Mouse (Mus musculus): ENCODE measurements around the gene Rpn1. TPM values are rescaled to one million over a fixed set of nuclear protein-coding genes. Genes with fewer than 3 reads are reported as not detected.

Gene Rpn1
- polyA plus RNA-seq, 1 experiment: not detected

- Histone ChIP-seq H3K4me1 (ENCODE audit: control insufficient read depth, insufficient read depth, low read length) (no peaks in the 10 kb centered on the region), H3K4me3 (ENCODE audit: insufficient read depth, low read depth, low read length) (peak overlapping the region; percentile 53), H3K27ac (ENCODE audit: insufficient read depth, low read depth, low read length) (peak overlapping the region; percentile 72)
- TF ChIP-seq CTCF (IDR thresholded peaks at IDR 0.05; ENCODE audit: insufficient read depth, low read depth, low read length): peak; percentile 92
- peak; percentile 32; the same call in 1 of the 2 replicates for TF ChIP-seq POLR2A (IDR thresholded peaks at IDR 0.05; ENCODE audit: insufficient read depth, low read depth, low read length)
- WGBS: 2% methylated on average over 32 of the region's 32 CpGs
Measured at GRCm38 (mm10) chr6:88074752-88075554, 9.3 kb upstream of the Rpn1 start.

- no peak for TF ChIP-seq POLR2A (IDR thresholded peaks at IDR 0.05; ENCODE audit: insufficient read depth, low read depth, low read length)
- no peak for TF ChIP-seq CTCF (IDR thresholded peaks at IDR 0.05; ENCODE audit: insufficient read depth, low read depth, low read length)
- WGBS: 92% methylated on average over 1 of the region's 1 CpGs
- Histone ChIP-seq H3K4me3 (ENCODE audit: insufficient read depth, low read depth, low read length) (no peak overlapping the region), H3K4me1 (ENCODE audit: control insufficient read depth, insufficient read depth, low read length) (no peaks in the 10 kb centered on the region), H3K27ac (ENCODE audit: insufficient read depth, low read depth, low read length) (no peak overlapping the region)
Measured at GRCm38 (mm10) chr6:88075960-88076517, 8.2 kb upstream of the Rpn1 start.

DNA sequence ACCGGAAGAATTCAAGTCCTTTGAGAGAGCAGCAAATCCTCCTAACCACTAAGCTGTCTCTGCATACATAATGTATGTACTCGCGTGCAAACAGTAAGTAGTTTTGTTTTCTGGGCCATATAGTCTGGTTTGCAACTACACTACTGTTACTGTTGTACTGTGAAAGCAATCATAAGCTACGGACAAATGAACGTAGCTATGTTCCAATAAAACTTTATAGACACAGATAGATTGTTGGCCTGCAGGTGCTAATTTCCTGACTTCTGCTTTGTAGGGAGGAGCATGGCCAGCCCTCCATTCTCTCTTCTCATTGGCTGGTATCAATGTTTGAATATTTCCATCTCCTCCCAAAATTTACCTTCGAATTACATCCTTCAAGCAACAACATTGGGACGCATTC lies 1.2 kb upstream of the Rpn1 start:
- 88% methylated on average over 7 of the region's 7 CpGs for WGBS

GRCm38 (mm10) chr6:88083672-88084071 lies 610 bp upstream of the Rpn1 start:
- Histone ChIP-seq H3K4me1 (ENCODE audit: control insufficient read depth, insufficient read depth, low read length) (no peaks in the 10 kb centered on the region), H3K27ac (ENCODE audit: insufficient read depth, low read depth, low read length) (no peak overlapping the region), H3K4me3 (ENCODE audit: insufficient read depth, low read depth, low read length) (no peak overlapping the region)
- 67% methylated on average over 3 of the region's 3 CpGs for WGBS
- no peak for TF ChIP-seq POLR2A (IDR thresholded peaks at IDR 0.05; ENCODE audit: insufficient read depth, low read depth, low read length)
- TF ChIP-seq CTCF (IDR thresholded peaks at IDR 0.05; ENCODE audit: insufficient read depth, low read depth, low read length): no peak

More for the DNA sequence above, 1.2 kb upstream of the Rpn1 start:
- Histone ChIP-seq H3K4me3 (ENCODE audit: insufficient read depth, low read depth, low read length) (no peak overlapping the region), H3K4me1 (ENCODE audit: control insufficient read depth, insufficient read depth, low read length) (no peaks in the 10 kb centered on the region), H3K27ac (ENCODE audit: insufficient read depth, low read depth, low read length) (no peak overlapping the region)
- TF ChIP-seq POLR2A (IDR thresholded peaks at IDR 0.05; ENCODE audit: insufficient read depth, low read depth, low read length) (no peak), CTCF (IDR thresholded peaks at IDR 0.05; ENCODE audit: insufficient read depth, low read depth, low read length) (no peak)

- Histone ChIP-seq H3K4me3 (ENCODE audit: insufficient read depth, low read depth, low read length) (no peak overlapping the region), H3K4me1 (ENCODE audit: control insufficient read depth, insufficient read depth, low read length) (no peaks in the 10 kb centered on the region), H3K27ac (ENCODE audit: insufficient read depth, low read depth, low read length) (no peak overlapping the region)
- 40% methylated on average over 1 of the region's 1 CpGs for WGBS
- no peak for TF ChIP-seq POLR2A (IDR thresholded peaks at IDR 0.05; ENCODE audit: insufficient read depth, low read depth, low read length)
- TF ChIP-seq CTCF (IDR thresholded peaks at IDR 0.05; ENCODE audit: insufficient read depth, low read depth, low read length): no peak
Measured at GRCm38 (mm10) chr6:88088971-88089370, 4.7 kb downstream of the Rpn1 start.

DNA sequence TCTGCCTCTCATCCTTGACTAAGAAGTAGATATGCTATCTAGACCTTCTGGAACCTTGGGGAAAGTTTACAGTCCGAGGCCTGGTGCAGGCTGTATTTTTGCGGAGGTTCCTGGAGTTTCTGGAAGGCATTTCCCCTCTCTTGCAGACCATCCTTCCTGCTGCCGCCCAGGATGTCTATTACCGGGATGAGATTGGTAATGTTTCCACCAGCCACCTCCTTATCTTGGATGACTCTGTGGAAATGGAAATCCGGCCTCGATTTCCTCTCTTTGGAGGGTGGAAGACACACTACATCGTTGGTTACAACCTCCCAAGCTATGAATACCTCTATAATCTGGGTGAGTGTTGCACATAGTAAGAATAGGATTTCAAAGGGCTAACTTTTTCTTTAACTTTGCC lies 11.1 kb downstream of the Rpn1 start:
- no peaks in the 10 kb centered on the region for H3K4me1 ChIP-seq (ENCODE audit: control insufficient read depth, insufficient read depth, low read length)
- H3K27ac ChIP-seq (ENCODE audit: insufficient read depth, low read depth, low read length): no peak overlapping the region
- H3K4me3 ChIP-seq (ENCODE audit: insufficient read depth, low read depth, low read length): no peak overlapping the region
- 88% methylated on average over 7 of the region's 7 CpGs for WGBS
- no peak for TF ChIP-seq CTCF (IDR thresholded peaks at IDR 0.05; ENCODE audit: insufficient read depth, low read depth, low read length)
- TF ChIP-seq POLR2A (IDR thresholded peaks at IDR 0.05; ENCODE audit: insufficient read depth, low read depth, low read length): no peak

DNA sequence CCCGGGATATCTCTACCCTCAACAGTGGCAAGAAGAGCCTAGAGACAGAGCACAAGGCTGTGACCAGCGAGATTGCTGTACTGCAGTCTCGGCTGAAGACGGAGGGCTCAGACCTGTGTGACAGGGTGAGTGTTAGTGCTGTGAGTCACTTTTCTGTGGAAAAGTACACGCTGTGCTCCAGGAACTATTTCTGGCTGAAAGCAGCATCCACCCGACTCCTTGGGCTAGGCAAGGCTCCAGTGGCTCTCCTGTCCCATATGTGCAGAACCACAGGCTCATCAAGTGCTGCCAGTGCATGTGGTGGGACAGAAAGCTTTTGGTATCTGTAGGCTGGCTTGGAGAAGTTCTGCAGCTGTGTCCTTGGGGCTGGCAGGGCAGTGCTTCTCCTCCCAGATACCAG lies 17.8 kb downstream of the Rpn1 start:
- Histone ChIP-seq H3K4me1 (ENCODE audit: control insufficient read depth, insufficient read depth, low read length) (peaks cover 20% of the 10 kb centered on the region), H3K4me3 (ENCODE audit: insufficient read depth, low read depth, low read length) (no peak overlapping the region), H3K27ac (ENCODE audit: insufficient read depth, low read depth, low read length) (peak overlapping the region; percentile 71)
- 62% methylated on average over 6 of the region's 6 CpGs for WGBS
- TF ChIP-seq POLR2A (IDR thresholded peaks at IDR 0.05; ENCODE audit: insufficient read depth, low read depth, low read length) (no peak), CTCF (IDR thresholded peaks at IDR 0.05; ENCODE audit: insufficient read depth, low read depth, low read length) (no peak)

DNA sequence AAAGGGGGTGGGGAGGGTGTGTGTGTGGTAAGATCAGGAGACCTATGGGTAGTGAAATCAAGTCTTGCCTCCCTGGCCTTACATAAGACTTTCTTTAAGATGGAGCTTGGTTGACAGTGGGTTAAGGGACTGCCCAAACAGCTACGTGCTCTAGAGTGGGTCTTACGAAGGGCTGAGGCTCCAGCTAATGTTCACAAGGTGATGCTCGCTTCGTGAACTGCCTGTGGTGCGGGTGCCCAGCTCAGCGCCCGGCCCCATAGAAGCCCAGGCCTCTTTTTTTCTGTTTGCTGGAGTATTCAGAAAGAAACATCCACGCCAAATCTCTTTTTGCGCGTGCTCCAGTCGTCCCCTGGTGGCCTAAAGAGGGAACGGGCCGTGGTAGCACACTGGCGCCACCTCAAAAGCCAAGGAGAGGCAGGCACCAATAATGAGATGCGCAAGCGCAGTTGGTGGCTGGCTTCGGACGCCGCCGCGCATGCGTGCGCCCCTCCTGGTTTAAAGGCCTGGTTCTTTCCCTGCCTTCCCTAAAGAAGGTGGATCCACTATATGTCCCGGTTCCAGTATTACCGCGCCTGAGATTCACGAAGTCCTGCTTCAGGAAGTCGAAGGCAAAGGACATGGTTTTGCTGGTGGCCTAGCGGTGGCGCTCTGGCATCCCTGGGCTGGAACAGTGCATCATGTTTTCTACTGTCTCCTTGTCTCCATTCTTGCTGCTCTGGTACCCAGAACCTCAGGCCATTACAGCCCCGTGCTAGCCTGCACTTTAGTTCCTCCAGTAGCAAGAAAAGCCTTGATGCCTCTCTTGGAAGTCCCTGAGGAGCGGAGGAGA lies 21.7 kb downstream of the Rpn1 start:
- WGBS: 6% methylated on average over 32 of the region's 32 CpGs
- peaks cover 20% of the 10 kb centered on the region for H3K4me1 ChIP-seq (ENCODE audit: control insufficient read depth, insufficient read depth, low read length)
- peak overlapping the region; percentile 72 for H3K27ac ChIP-seq (ENCODE audit: insufficient read depth, low read depth, low read length)
- peak overlapping the region; percentile 28 for H3K4me3 ChIP-seq (ENCODE audit: insufficient read depth, low read depth, low read length)
- peak; percentile 80 for TF ChIP-seq POLR2A (IDR thresholded peaks at IDR 0.05; ENCODE audit: insufficient read depth, low read depth, low read length)
- peak; percentile 92 for TF ChIP-seq CTCF (IDR thresholded peaks at IDR 0.05; ENCODE audit: insufficient read depth, low read depth, low read length)

All from olfactory bulb, adult 2 months (tissue).